Mouse (Mus musculus): ENCODE data around the gene Pde10a. TPM values are rescaled to one million over a fixed set of nuclear protein-coding genes. Genes with fewer than 3 reads are reported as not detected.
A peak's percentile ranks its signal among the peaks of the same experiment; 100 is the strongest.

The Pde10a gene
- polyA plus RNA-seq, 1 experiment from 2014 or later = 1.8 TPM

DNA sequence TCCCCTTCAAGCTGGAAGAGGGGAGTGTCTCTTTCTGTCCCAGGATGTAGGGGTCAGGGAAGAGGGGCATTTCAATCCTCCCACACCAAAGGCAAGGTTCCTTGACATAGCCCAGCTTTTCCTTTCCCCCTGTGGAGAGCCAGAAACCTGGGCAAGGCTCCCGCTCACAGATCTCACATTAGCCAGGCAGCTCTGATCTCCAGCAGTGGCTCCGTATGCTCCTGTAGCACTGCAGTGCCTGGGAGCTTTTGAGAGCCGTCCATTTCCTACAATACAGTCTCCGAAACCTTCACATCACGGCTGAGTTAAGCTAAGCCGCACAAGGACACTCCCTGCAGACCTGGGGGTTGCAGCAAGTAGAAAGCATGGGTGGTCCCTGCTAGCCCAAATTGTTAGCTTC, 29.0 kb downstream of the Pde10a start:
- Histone ChIP-seq H3K36me3 (ENCODE audit: control insufficient read depth, insufficient read depth, low read length) (no peaks in the 10 kb centered on the region), H3K4me2 (no peak overlapping the region), H3K4me3 (ENCODE audit: low read depth, low read length) (no peak overlapping the region), H3K4me1 (replicated peaks; ENCODE audit: control insufficient read depth, insufficient read depth, low read length) (no peaks in the 10 kb centered on the region), H3K9me3 (ENCODE audit: control insufficient read depth, low read length) (no peaks in the 10 kb centered on the region), H3K9ac (ENCODE audit: low read depth, low read length) (no peak overlapping the region), H3K27me3 (replicated peaks; ENCODE audit: control insufficient read depth, insufficient read depth, low read length) (no peaks in the 10 kb centered on the region), H3K27ac (ENCODE audit: low read depth, low read length) (no peak overlapping the region)
- DNase-seq (ENCODE audit: low spot score) (no peak), ATAC-seq (replicated peaks; ENCODE audit: low FRiP score) (no peak)
- 78% methylated on average over 6 of the region's 6 CpGs for WGBS

GRCm38 (mm10) chr17:8555785-8556184, 30.6 kb downstream of the Pde10a start:
- ATAC-seq (replicated peaks; ENCODE audit: low FRiP score) = no peak

DNA sequence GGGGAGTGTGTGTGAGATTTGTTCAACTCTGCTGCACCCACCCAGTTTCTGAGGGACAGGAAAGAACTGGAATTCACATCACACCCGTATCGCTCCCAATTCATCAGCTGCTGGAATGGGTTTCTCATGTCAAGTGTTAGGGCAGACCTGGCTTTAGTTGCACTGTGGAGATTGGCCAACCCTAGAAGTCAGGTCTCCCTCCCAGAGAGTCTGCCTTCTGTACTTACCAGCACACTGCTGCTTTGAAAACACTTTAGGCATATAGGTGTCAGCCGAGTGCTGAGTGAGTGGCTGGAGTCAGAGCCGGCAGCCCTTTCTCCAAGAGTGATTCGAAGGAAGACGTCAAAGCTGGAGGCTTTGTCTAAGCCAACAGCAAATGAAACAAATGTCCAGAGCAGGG, 31.1 kb downstream of the Pde10a start:
- no peak overlapping the region for H3K9ac ChIP-seq (ENCODE audit: low read depth, low read length)
- H3K36me3 ChIP-seq (ENCODE audit: control insufficient read depth, insufficient read depth, low read length) = no peaks in the 10 kb centered on the region
- no peak overlapping the region for H3K27ac ChIP-seq (ENCODE audit: low read depth, low read length)
- WGBS = 82% methylated on average over 6 of the region's 6 CpGs
- H3K27me3 ChIP-seq (replicated peaks; ENCODE audit: control insufficient read depth, insufficient read depth, low read length) = no peaks in the 10 kb centered on the region
- ATAC-seq (replicated peaks; ENCODE audit: low FRiP score) = no peak
- no peak overlapping the region for H3K4me3 ChIP-seq (ENCODE audit: low read depth, low read length)
- H3K4me1 ChIP-seq (replicated peaks; ENCODE audit: control insufficient read depth, insufficient read depth, low read length) = no peaks in the 10 kb centered on the region
- no peaks in the 10 kb centered on the region for H3K9me3 ChIP-seq (ENCODE audit: control insufficient read depth, low read length)
- DNase-seq (ENCODE audit: low spot score) = no peak
- H3K4me2 ChIP-seq = no peak overlapping the region

More at GRCm38 (mm10) chr17:8555785-8556184, 30.6 kb downstream of the Pde10a start:
- DNase-seq (ENCODE audit: low spot score) = no peak
- H3K4me3 ChIP-seq (ENCODE audit: low read depth, low read length) = no peak overlapping the region
- no peaks in the 10 kb centered on the region for H3K27me3 ChIP-seq (replicated peaks; ENCODE audit: control insufficient read depth, insufficient read depth, low read length)
- H3K9ac ChIP-seq (ENCODE audit: low read depth, low read length) = no peak overlapping the region
- H3K9me3 ChIP-seq (ENCODE audit: control insufficient read depth, low read length) = no peaks in the 10 kb centered on the region
- no peak overlapping the region for H3K27ac ChIP-seq (ENCODE audit: low read depth, low read length)
- WGBS = 65% methylated on average over 9 of the region's 9 CpGs
- no peak overlapping the region for H3K4me2 ChIP-seq
- H3K36me3 ChIP-seq (ENCODE audit: control insufficient read depth, insufficient read depth, low read length) = no peaks in the 10 kb centered on the region
- no peaks in the 10 kb centered on the region for H3K4me1 ChIP-seq (replicated peaks; ENCODE audit: control insufficient read depth, insufficient read depth, low read length)

GRCm38 (mm10) chr17:8557926-8558325, 32.8 kb downstream of the Pde10a start:
- no peak for ATAC-seq (replicated peaks; ENCODE audit: low FRiP score)
- Histone ChIP-seq H3K27ac (ENCODE audit: low read depth, low read length) (no peak overlapping the region), H3K27me3 (replicated peaks; ENCODE audit: control insufficient read depth, insufficient read depth, low read length) (no peaks in the 10 kb centered on the region), H3K9ac (ENCODE audit: low read depth, low read length) (no peak overlapping the region), H3K4me3 (ENCODE audit: low read depth, low read length) (no peak overlapping the region), H3K4me2 (no peak overlapping the region), H3K4me1 (replicated peaks; ENCODE audit: control insufficient read depth, insufficient read depth, low read length) (no peaks in the 10 kb centered on the region), H3K36me3 (ENCODE audit: control insufficient read depth, insufficient read depth, low read length) (no peaks in the 10 kb centered on the region), H3K9me3 (ENCODE audit: control insufficient read depth, low read length) (no peaks in the 10 kb centered on the region)
- no peak for DNase-seq (ENCODE audit: low spot score)
- WGBS = 76% methylated on average over 8 of the region's 8 CpGs

GRCm38 (mm10) chr17:8562101-8562885, 37.1 kb downstream of the Pde10a start:
- Histone ChIP-seq H3K36me3 (ENCODE audit: control insufficient read depth, insufficient read depth, low read length) (no peaks in the 10 kb centered on the region), H3K4me1 (replicated peaks; ENCODE audit: control insufficient read depth, insufficient read depth, low read length) (no peaks in the 10 kb centered on the region), H3K27me3 (replicated peaks; ENCODE audit: control insufficient read depth, insufficient read depth, low read length) (no peaks in the 10 kb centered on the region), H3K9ac (ENCODE audit: low read depth, low read length) (no peak overlapping the region), H3K4me2 (no peak overlapping the region), H3K9me3 (ENCODE audit: control insufficient read depth, low read length) (no peaks in the 10 kb centered on the region), H3K4me3 (ENCODE audit: low read depth, low read length) (no peak overlapping the region), H3K27ac (ENCODE audit: low read depth, low read length) (no peak overlapping the region)
- 66% methylated on average over 14 of the region's 14 CpGs for WGBS
- DNase-seq (ENCODE audit: low spot score) (no peak), ATAC-seq (replicated peaks; ENCODE audit: low FRiP score) (no peak)

DNA sequence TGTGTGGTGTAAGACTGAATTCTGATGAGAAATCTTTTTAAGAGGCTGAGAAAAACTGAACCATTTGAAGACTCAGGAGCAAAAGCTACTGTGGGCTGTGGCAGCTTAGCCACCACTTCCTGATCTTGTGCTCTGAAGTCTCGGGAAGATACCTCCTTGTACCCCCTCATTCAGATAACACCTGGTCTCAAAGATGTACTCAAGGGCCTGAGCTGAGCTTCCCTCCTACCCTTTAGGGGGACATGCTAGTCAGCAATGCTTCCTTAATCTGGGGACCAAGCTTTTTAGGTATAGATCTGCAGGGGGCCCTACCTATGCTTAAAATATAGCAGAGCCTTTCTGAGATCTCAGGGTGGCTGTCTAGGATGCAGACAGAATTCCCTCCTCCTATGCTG, 37.7 kb downstream of the Pde10a start:
- H3K4me2 ChIP-seq = no peak overlapping the region
- H3K36me3 ChIP-seq (ENCODE audit: control insufficient read depth, insufficient read depth, low read length) = no peaks in the 10 kb centered on the region
- no peak overlapping the region for H3K27ac ChIP-seq (ENCODE audit: low read depth, low read length)
- H3K4me3 ChIP-seq (ENCODE audit: low read depth, low read length) = no peak overlapping the region
- ATAC-seq (replicated peaks; ENCODE audit: low FRiP score) (no peak), DNase-seq (ENCODE audit: low spot score) (no peak)
- no peaks in the 10 kb centered on the region for H3K4me1 ChIP-seq (replicated peaks; ENCODE audit: control insufficient read depth, insufficient read depth, low read length)
- H3K9ac ChIP-seq (ENCODE audit: low read depth, low read length) = no peak overlapping the region
- H3K9me3 ChIP-seq (ENCODE audit: control insufficient read depth, low read length) = no peaks in the 10 kb centered on the region
- WGBS = 50% methylated on average over 1 of the region's 1 CpGs
- no peaks in the 10 kb centered on the region for H3K27me3 ChIP-seq (replicated peaks; ENCODE audit: control insufficient read depth, insufficient read depth, low read length)

- Histone ChIP-seq H3K36me3 (ENCODE audit: control insufficient read depth, insufficient read depth, low read length) (no peaks in the 10 kb centered on the region), H3K27me3 (replicated peaks; ENCODE audit: control insufficient read depth, insufficient read depth, low read length) (no peaks in the 10 kb centered on the region), H3K4me1 (replicated peaks; ENCODE audit: control insufficient read depth, insufficient read depth, low read length) (no peaks in the 10 kb centered on the region), H3K4me3 (ENCODE audit: low read depth, low read length) (no peak within 1 kb of the TSS), H3K4me2 (no peak within 1 kb of the TSS), H3K9ac (ENCODE audit: low read depth, low read length) (no peak within 1 kb of the TSS), H3K27ac (ENCODE audit: low read depth, low read length) (no peak within 1 kb of the TSS), H3K9me3 (ENCODE audit: control insufficient read depth, low read length) (no peaks in the 10 kb centered on the region)
- ATAC-seq (replicated peaks; ENCODE audit: low FRiP score) (no peak), DNase-seq (ENCODE audit: low spot score) (no peak)
- WGBS = 82% methylated on average over 6 of the region's 6 CpGs
These were observed 41.7 kb downstream of the Pde10a start, which contains the start of gene Gm17087 for GRCm38 (mm10) chr17:8566850-8567249. Gm17087 (minus strand) TSS chr17:8566950.

DNA sequence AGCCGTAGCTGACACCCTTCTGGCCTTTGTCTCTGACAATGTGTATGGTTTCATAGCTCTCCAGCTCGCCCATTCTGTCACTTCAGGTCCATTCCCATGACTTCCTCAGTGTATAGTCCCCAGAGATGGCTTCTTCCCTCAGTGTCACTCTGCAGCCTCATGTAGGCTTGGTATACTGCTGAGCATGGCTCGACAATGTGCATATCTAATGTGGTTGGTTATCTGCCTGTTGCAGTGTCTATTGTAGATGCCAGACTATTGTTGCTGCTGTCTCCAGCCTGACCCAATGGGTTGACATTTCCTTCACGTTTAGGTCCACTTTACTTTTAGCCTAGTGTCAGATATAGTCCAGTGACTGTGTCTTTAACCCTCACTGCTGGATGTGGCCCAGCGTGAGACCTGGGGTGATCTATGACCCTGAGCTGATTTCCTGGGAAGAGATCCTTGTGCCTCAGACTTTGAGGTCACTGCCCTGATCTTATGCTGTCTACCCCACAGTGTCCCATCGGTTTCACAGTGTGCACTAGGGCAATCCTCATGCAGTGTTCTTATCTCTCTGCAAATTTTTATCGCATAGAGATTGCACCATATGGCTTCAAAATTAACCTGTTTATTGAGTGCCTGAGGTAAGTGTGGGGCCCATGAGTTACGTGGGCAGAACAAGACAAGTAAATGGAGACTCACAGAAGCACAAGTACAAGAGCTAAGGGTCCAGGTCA, 48.5 kb downstream of the Pde10a start:
- ATAC-seq (replicated peaks; ENCODE audit: low FRiP score) (peak; percentile 79), DNase-seq (ENCODE audit: low spot score) (no peak)
- H3K9me3 ChIP-seq (ENCODE audit: control insufficient read depth, low read length) = no peaks in the 10 kb centered on the region
- H3K4me2 ChIP-seq = no peak overlapping the region
- H3K27ac ChIP-seq (ENCODE audit: low read depth, low read length) = no peak overlapping the region
- H3K9ac ChIP-seq (ENCODE audit: low read depth, low read length) = no peak overlapping the region
- H3K27me3 ChIP-seq (replicated peaks; ENCODE audit: control insufficient read depth, insufficient read depth, low read length) = no peaks in the 10 kb centered on the region
- H3K4me1 ChIP-seq (replicated peaks; ENCODE audit: control insufficient read depth, insufficient read depth, low read length) = no peaks in the 10 kb centered on the region
- no peak overlapping the region for H3K4me3 ChIP-seq (ENCODE audit: low read depth, low read length)
- 56% methylated on average over 8 of the region's 8 CpGs for WGBS
- no peaks in the 10 kb centered on the region for H3K36me3 ChIP-seq (ENCODE audit: control insufficient read depth, insufficient read depth, low read length)

DNA sequence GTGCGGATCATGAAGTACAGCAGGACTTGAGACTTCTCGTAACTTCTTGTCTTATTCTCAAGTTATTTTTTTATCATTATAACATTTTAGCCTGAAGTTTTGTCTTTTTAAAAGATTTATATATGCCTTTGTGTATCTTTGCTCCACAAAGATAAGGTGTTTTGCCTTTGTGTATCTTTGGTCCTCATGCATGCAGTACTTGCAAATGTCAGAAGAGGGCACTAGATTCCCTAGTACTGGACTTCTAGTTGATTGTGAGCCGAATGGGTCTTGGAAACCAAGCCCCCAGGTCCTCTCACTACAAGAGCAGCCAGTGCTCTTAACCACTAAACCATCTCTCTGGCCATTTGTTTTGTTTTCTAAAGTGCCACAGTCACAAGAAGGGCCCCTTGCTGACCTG, 55.2 kb downstream of the Pde10a start:
- H3K36me3 ChIP-seq (ENCODE audit: control insufficient read depth, insufficient read depth, low read length) = no peaks in the 10 kb centered on the region
- no peak for ATAC-seq (replicated peaks; ENCODE audit: low FRiP score)
- H3K27ac ChIP-seq (ENCODE audit: low read depth, low read length) = no peak overlapping the region
- H3K9me3 ChIP-seq (ENCODE audit: control insufficient read depth, low read length) = no peaks in the 10 kb centered on the region
- no peaks in the 10 kb centered on the region for H3K4me1 ChIP-seq (replicated peaks; ENCODE audit: control insufficient read depth, insufficient read depth, low read length)
- no peak overlapping the region for H3K9ac ChIP-seq (ENCODE audit: low read depth, low read length)
- 69% methylated on average over 3 of the region's 3 CpGs for WGBS
- H3K27me3 ChIP-seq (replicated peaks; ENCODE audit: control insufficient read depth, insufficient read depth, low read length) = no peaks in the 10 kb centered on the region
- DNase-seq (ENCODE audit: low spot score) = no peak
- no peak overlapping the region for H3K4me3 ChIP-seq (ENCODE audit: low read depth, low read length)
- H3K4me2 ChIP-seq = no peak overlapping the region
